Mouse (Mus musculus): ENCODE results near the gene Ache.

- TF ChIP-seq POLR2A (IDR thresholded peaks at IDR 0.05; ENCODE audit: borderline replicate concordance, extremely low read depth, insufficient read depth, insufficient read length, poor library complexity, severe bottlenecking) (no peak), CTCF (IDR thresholded peaks at IDR 0.05; ENCODE audit: borderline replicate concordance, extremely low read depth, insufficient read depth, insufficient read length) (no peak)
Measured at GRCm38 (mm10) chr5:137297126-137297525, 9.8 kb downstream of the Ache start.

Measured in brain, embryonic 14.5 days (tissue).